Mouse (Mus musculus) G1E (cell line): ENCODE data around the gene Erf.

Experiments
- CTCF ChIP-seq: IDR thresholded peaks from 2 replicates; pipeline ENCODE4 v1.5.1; 2012; ENCODE audit warnings: low read depth, low read length, inconsistent platforms, mixed read lengths
- GATA1 ChIP-seq: IDR thresholded peaks from 2 replicates; pipeline ENCODE4 v1.6.1; 2012; ENCODE audit warnings: borderline replicate concordance, low read length, inconsistent platforms, mixed read lengths
- GATA2 ChIP-seq: IDR thresholded peaks from 2 replicates; pipeline ENCODE4 v1.6.1; 2012; ENCODE audit warnings: low read depth, low read length, inconsistent platforms, borderline replicate concordance
- POLR2AphosphoS5 ChIP-seq: IDR thresholded peaks from 2 replicates; pipeline ENCODE4 v1.6.1; 2012; ENCODE audit warnings: low read depth, low read length, inconsistent platforms; ENCODE audit not compliant: insufficient replicate concordance
- TAL1 ChIP-seq: conservative IDR thresholded peaks from 2 replicates; pipeline ENCODE4 v1.6.1; 2012; ENCODE audit warnings: low read depth, low read length, inconsistent platforms, mixed read lengths

DNA sequence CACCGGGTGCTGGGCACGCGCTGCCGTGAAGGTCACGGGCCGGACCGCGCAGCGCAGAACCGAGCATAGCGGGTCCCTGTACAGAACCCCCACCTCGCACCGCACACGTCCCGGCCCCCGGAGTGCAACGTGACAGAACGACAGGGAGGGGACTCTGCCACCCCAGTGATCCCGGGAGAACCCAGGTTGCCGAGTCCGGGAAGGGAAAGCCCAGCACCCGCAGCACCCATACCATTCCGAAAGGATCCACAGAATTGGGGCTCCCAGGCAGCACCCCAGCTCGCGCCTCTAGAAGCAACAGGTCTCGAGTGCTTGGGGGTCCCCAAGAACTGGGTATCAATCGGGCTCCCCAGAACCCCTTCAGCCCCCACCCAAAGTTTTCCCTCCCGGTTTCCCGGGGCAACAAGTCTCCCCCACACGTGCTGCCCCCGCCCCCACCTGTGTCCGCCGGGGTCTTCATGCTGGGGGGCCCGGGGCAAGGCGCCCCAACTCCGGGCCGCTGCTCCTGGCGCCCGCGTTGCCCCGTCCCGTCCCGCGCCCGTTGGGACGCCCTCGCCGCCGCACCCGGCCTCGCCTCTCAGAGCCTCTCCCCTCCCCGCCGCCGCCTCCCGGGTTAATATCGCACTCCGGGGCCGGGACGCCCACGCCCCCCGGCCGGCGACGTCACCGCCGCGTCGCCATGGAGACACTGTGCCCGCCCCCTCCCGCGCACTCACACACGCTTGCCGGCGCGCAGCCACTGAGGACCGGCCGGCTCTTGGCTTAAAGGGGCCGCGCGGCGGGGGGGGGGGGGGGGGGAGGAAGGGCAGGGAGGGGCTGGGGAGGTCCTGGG, at the start of gene Erf:
- TF ChIP-seq CTCF (no peak), GATA1 (no peak), GATA2 (no peak), TAL1 (no peak), POLR2AphosphoS5 (no peak)
